Comparison of ENCODE assay signal across 8 mouse cellular contexts in the genomic region with DNA sequence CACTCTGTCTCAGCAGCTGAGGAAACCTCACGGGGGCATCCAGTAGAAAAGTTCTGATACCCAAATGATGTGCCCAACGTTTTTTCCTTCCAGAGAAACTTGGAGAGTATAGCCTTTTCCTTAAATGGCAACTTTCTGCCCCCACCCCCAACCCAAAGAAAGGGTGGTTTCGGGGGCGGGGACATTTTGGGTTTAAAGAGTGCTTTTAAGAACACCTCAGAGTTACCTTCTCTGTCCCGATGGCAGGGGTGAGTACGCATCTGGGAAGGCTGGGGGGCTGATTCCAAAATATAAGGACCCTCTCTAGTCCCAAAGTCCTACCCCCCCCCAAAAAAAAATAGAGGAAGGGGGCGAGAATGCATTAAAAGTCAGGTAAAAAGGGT. TPM values are rescaled to one million over a fixed set of nuclear protein-coding genes. Genes with fewer than 3 reads are reported as not detected.
DNase-seq lines count a peak whose midpoint lies in the region; ATAC-seq lines count a peak whose summit lies in the region.

No protein-coding gene starts in this region.

- H3K36me3 ChIP-seq in kidney, embryonic 14.5 days (ENCODE audit: control insufficient read depth, insufficient read depth, low read length): no peaks in the 10 kb centered on the region
- no peaks in the 10 kb centered on the region for H3K36me3 ChIP-seq in intestine, embryonic 14.5 days (ENCODE audit: control insufficient read depth, insufficient read depth, low read length)
- no peaks in the 10 kb centered on the region for H3K36me3 ChIP-seq in neural tube, embryonic 13.5 days

- WGBS in kidney, embryonic 14.5 days: under 1% methylated on average over 7 of the region's 7 CpGs
- 2% methylated on average over 7 of the region's 7 CpGs for WGBS in intestine, embryonic 14.5 days
- under 1% methylated on average over 7 of the region's 7 CpGs for WGBS in neural tube, embryonic 13.5 days

- no peak for DNase-seq in kidney, adult 9 months
- DNase-seq in intestine, embryonic 14.5 days (ENCODE audit: low spot score): no peak
- no peak for DNase-seq in gastrocnemius, adult 18-20 months (ENCODE audit: low spot score)
- DNase-seq in cerebellum, postnatal 14 days: no peak
- DNase-seq in cerebellum, adult 11-12 months: no peak

- H3K9ac ChIP-seq in kidney, embryonic 14.5 days (ENCODE audit: low read depth, low read length): peak overlapping the region; percentile 67
- H3K9ac ChIP-seq in intestine, embryonic 14.5 days (ENCODE audit: low read length): no peak overlapping the region
- H3K9ac ChIP-seq in neural tube, embryonic 13.5 days: peak overlapping the region; percentile 66

- ATAC-seq in kidney, embryonic 14.5 days (ENCODE audit: low FRiP score, low TSS enrichment): no peak
- ATAC-seq in intestine, embryonic 14.5 days (replicated peaks; ENCODE audit: low FRiP score, low TSS enrichment, low read depth): no peak
- no peak for ATAC-seq in neural tube, embryonic 13.5 days (ENCODE audit: low read depth)

- peak overlapping the region; percentile 94 for H3K4me2 ChIP-seq in kidney, embryonic 14.5 days (replicated peaks; ENCODE audit: low read depth, low read length)
- H3K4me2 ChIP-seq in intestine, embryonic 14.5 days (ENCODE audit: low read length): peak overlapping the region; percentile 75
- peak overlapping the region; percentile 61 for H3K4me2 ChIP-seq in neural tube, embryonic 13.5 days

- peak overlapping the region; percentile 61 for H3K4me3 ChIP-seq in kidney, embryonic 14.5 days (ENCODE audit: low read length)
- peak overlapping the region; percentile 44 for H3K4me3 ChIP-seq in brown adipose tissue, adult 24 weeks (ENCODE audit: insufficient read depth, low read depth, low read length)
- peak overlapping the region; percentile 43 for H3K4me3 ChIP-seq in intestine, embryonic 14.5 days (ENCODE audit: low read depth, low read length)
- peak overlapping the region; percentile 42 for H3K4me3 ChIP-seq in neural tube, embryonic 13.5 days

- H3K9me3 ChIP-seq in kidney, embryonic 14.5 days (ENCODE audit: control insufficient read depth, low read length): no peaks in the 10 kb centered on the region
- no peaks in the 10 kb centered on the region for H3K9me3 ChIP-seq in intestine, embryonic 14.5 days (ENCODE audit: control insufficient read depth, low read length)
- no peaks in the 10 kb centered on the region for H3K9me3 ChIP-seq in neural tube, embryonic 13.5 days

- H3K27ac ChIP-seq in kidney, embryonic 14.5 days (ENCODE audit: low read depth, low read length): no peak overlapping the region
- H3K27ac ChIP-seq in brown adipose tissue, adult 24 weeks (replicated peaks; ENCODE audit: low read depth, low read length): no peak overlapping the region
- H3K27ac ChIP-seq in intestine, embryonic 14.5 days (ENCODE audit: low read depth): no peak overlapping the region
- no peak overlapping the region for H3K27ac ChIP-seq in neural tube, embryonic 13.5 days (replicated peaks)

- peaks cover 21% of the 10 kb centered on the region for H3K27me3 ChIP-seq in kidney, embryonic 14.5 days (ENCODE audit: control insufficient read depth, insufficient read depth, low read length)
- peaks cover 82% of the 10 kb centered on the region for H3K27me3 ChIP-seq in intestine, embryonic 14.5 days (replicated peaks; ENCODE audit: control insufficient read depth, insufficient read depth, low read length)
- peaks cover 81% of the 10 kb centered on the region for H3K27me3 ChIP-seq in neural tube, embryonic 13.5 days

- peaks cover 18% of the 10 kb centered on the region for H3K4me1 ChIP-seq in kidney, embryonic 14.5 days (ENCODE audit: control insufficient read depth, insufficient read depth, low read length)
- H3K4me1 ChIP-seq in brown adipose tissue, adult 24 weeks (ENCODE audit: control insufficient read depth, insufficient read depth, insufficient read length, low read length): peaks cover 4% of the 10 kb centered on the region; the same call in 1 of the 2 replicates
- peaks cover 22% of the 10 kb centered on the region for H3K4me1 ChIP-seq in intestine, embryonic 14.5 days (replicated peaks; ENCODE audit: control insufficient read depth, insufficient read depth, low read length)
- peaks cover 41% of the 10 kb centered on the region for H3K4me1 ChIP-seq in neural tube, embryonic 13.5 days (replicated peaks)

RNA-seq across cellular contexts. Expression of a gene that starts 2.3 kb away (rescaled TPM):
- 31.9 and 32.1 TPM in 2 replicates for polyA plus RNA-seq in kidney, embryonic 14.5 days (2014; fragmentation: Nextera tagmentation; extraction: Ambion mirVana)
- not detected in 2 replicates for polyA plus RNA-seq in brown adipose tissue, adult 24 weeks (2012; ENCODE audit: insufficient read depth, insufficient read length, missing spikeins)
- 0.69 and 0.71 TPM in 2 replicates for polyA plus RNA-seq in intestine, embryonic 14.5 days (2014; fragmentation: Nextera tagmentation; extraction: Ambion mirVana)
- 7.7 and 12.3 TPM in 2 replicates for polyA plus RNA-seq in neural tube, embryonic 13.5 days (2015; fragmentation: Nextera tagmentation; extraction: Ambion mirVana)
- under 1 TPM in 1 of 2 experiments, not detected in 1; 0.07 TPM for total RNA-seq in gastrocnemius, adult 18-20 months (2021)
